In genomic region chr3:25964237-25964636, GRCm38 (mm10) we compare ENCODE assay signal across 18 mouse cellular contexts.
"Had no signal": no experiment of that assay in that cellular context is flagged by ENCODE, and none has a peak within 500 bp of the region (broad histone marks: within the 10 kb centered on the region; RNA-seq: fewer than 3 reads in every experiment).

No protein-coding gene starts in this region.

- H3K27ac ChIP-seq: midbrain, embryonic 10.5 days; midbrain, embryonic 12.5 days; neural tube, embryonic 12.5 days had no signal

- H3K4me2 ChIP-seq: lung, embryonic 14.5 days; midbrain, embryonic 12.5 days; neural tube, embryonic 12.5 days had no signal

- ATAC-seq: midbrain, embryonic 16.5 days had no signal

- H3K36me3 ChIP-seq: midbrain, embryonic 10.5 days; midbrain, embryonic 12.5 days; neural tube, embryonic 12.5 days had no signal

- H3K9ac ChIP-seq: lung, embryonic 14.5 days; midbrain, embryonic 12.5 days; neural tube, embryonic 12.5 days had no signal

- H3K27me3 ChIP-seq: midbrain, embryonic 12.5 days; neural tube, embryonic 12.5 days had no signal

- DNase-seq: lung, adult 18-20 months; lung, embryonic 14.5 days; lung, postnatal 10 days; lung, postnatal 4 days; midbrain, embryonic 14.5 days; retina, postnatal 1 day; right cerebral cortex, adult 18-20 months; right cerebral cortex, postnatal 25 days; right cerebral cortex, postnatal 4 days; spleen, adult 18-20 months; thymus, adult 18-20 months; thymus, postnatal 14 days; thymus, postnatal 36 days had no signal

- H3K4me1 ChIP-seq: midbrain, embryonic 10.5 days; midbrain, embryonic 12.5 days; neural tube, embryonic 12.5 days had no signal

- H3K4me3 ChIP-seq: midbrain, embryonic 10.5 days; midbrain, embryonic 12.5 days; myocyte; neural tube, embryonic 12.5 days had no signal

- H3K9me3 ChIP-seq: midbrain, embryonic 10.5 days; midbrain, embryonic 12.5 days; neural tube, embryonic 12.5 days had no signal
